Mouse (Mus musculus) T-helper 17 cell (primary cell): ENCODE measurements around the gene Wdr37.
"Not testable (repeated sequence)": the region's sequence is repeated elsewhere in the genome, so short reads cannot be mapped to it uniquely, and the experiment has no call there.

Experiments used
- in situ Hi-C, 2 experiments: fragments of 300-600 bp; cut with MboI, MseI; formaldehyde crosslinking; loops; 1 replicate in 1 of 2; 2 replicates in 1 of 2; pipeline ENCODE4 v1.15.1; 2025; ENCODE audit warnings: high pct_unique_total_duplicates in 2 of 2

The Wdr37 gene

DNA sequence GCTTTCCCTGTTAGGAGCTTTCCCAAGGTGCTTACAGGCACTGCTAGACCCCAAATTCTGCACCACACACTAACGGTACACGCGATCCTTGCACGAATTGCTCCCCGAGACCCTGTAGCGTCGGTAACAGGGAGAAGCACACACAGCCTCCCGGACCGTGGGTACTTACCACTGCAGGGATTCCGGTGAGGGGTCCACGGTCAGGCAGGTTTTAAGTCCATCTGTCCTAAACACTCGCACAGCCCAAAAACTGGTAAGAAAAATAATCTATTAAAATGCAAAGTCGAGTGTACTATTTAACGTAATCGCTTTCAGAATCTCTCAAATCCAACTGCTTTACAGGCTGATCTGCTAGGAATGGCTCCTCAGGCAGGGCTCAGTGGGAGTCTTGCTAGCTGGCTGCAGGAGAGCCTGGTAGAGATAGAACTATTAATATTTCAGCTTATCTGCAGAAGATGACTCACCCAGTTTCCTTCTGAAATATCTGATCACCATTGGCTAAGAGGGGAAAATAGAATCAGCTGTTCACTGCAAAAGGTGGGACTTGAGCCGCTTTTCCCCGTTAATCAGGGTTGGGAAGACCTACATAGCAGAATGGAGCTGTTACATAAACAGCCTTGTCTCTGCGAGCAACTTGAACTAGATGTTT, at the start of gene Wdr37:
Wdr37 (minus strand) TSS at position 596 of the 649 bp plus-strand sequence.
- in situ Hi-C loops: loop anchor here in 1 of 2 experiments (5.0 kb wide), 2 partner anchors 126 to 896 kb away; partner anchors contain the start of genes Gtpbp4 and Zmynd11

DNA sequence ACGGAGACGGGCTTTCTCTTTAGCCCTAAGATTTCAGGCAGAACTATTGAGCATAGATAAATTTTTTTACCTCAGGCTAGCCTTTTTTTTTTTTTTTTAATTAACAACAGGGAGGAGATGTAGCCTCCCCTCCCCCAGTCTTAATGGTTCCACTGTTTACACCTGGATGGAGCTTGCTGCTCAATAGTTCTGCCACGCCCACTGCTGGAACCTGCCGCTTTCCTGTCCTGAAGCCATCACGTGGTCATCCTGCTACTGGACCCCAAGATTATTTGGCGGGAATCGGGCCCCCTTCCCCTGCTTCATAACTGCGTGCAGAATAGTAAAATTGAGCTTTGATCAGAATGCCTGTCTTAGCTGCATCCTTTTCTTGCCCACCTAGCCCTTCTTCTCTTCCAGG, 42.2 kb upstream of the Wdr37 start:
- in situ Hi-C loops: not testable (repeated sequence)

DNA sequence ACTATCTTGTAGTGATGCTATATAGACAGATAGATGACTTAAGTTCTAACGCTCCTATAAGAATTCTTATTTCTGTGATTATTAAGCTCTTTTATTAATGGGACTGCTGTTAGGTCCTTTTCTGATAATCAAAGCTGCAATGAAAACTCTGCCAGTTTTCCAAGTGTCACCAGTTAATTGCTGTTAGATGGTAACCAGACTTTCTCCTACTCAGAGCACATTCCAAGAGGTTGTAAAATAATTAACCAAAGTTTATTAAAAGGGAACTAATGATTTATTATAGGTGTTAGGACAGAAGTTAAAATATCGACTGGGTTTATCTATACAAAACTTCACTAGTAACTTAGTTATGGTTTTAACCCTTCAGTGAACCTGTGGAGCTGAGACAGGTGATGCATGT, 34.3 kb upstream of the Wdr37 start:
- in situ Hi-C loops: not testable (repeated sequence)

DNA sequence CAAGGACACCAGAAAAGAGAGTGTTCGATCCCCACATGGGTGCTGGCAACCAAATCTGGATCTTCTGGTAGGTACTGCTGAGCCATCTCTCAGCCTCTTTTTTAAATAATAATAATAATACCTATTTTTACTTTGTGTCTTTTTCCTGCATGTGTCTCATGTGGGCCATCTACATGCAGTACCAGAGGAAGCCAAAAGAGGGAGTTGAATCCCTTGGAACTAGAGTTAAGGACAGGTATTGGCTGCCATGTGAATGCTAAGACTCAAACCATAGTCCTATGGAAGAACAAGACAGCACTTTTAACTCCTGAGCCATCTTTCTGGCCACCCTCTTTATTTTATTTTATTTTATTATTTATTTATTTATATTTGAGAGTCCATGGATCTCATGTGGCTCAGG, 16.9 kb upstream of the Wdr37 start:
- in situ Hi-C loops: loop anchor here in 1 of 2 experiments (5.0 kb wide), 2 partner anchors 99 to 199 kb away; no protein-coding TSS in a partner anchor

DNA sequence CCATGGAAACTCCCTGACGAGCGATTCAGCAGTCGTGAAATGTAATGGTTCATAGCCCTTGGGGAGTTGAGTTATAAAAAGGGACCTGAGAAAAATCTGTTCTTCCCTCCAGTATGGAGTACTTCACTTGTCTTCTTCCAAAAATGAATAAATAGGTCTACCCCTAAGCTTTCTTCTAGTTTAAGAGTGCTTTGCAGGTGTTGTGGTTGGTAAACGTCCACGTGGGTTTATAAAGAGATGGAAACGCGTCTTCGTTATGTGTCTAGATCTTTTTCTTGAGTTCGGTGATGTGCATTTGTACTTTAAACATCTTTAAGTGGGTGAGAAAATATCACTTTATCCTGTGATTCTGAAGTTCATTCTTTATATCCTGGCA, 14.5 kb upstream of the Wdr37 start:
- in situ Hi-C loops: loop anchor here in 1 of 2 experiments (5.0 kb wide), 2 partner anchors 101 to 201 kb away; no protein-coding TSS in a partner anchor

DNA sequence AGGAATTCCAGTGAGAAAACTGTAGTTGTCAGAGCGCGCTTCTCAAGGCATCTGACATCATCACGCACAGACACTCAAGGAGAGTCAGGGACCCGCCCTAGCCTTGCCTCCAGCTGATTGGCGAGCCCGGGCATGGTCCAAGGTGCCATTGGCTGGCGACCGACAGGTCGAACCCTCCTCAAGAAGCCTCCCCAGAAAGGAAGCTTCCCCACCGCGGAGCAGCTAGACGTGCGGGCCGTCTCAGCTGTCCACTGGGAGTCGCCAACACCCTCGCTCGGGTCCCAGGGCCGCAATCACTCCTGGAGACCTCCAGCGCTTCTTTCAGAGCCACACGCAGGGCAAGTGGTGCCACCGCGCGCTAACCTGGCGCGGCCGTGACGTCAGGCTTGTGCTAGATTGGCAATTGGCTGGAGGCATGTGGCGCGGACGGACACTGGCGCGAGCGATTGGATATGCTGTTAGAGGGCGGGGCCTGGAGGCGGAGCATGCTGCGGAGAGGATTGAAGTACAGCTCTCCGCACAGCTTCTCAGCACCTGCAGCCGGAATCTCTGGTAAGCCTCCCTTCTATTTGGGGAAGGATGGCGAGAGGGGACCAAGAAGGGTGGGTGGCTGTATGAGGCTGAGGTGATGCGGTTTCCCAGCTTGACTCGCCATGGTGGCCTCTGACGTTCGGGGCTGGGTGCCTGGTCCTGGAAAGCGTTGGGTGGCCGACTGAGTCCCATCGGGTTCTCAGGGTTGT, 13.9 kb upstream of the Wdr37 start, which contains the start of gene Idi1:
Idi1 (plus strand) TSS at position 57 of the 740 bp plus-strand sequence.
- in situ Hi-C loops: loop anchor here in 1 of 2 experiments (5.0 kb wide), 2 partner anchors 102 to 202 kb away; no protein-coding TSS in a partner anchor

DNA sequence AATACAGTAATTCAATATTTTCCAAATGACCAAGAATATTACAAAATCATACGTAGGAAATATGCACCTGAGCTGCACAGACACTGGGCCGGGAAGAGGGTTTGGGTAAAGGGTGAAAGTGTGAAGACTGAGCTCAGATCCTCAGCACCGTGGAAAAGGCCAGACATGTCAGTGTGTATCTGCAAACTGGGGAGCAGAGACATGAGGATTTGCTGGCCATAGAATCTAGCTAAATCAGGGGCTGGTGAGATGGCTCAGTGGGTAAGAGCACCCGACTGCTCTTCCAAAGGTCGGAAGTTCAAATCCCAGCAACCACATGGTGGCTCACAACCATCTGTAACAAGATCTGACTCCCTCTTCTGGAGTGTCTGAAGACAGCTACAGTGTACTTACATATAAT, 12.2 kb upstream of the Wdr37 start:
- in situ Hi-C loops: not testable (repeated sequence)

DNA sequence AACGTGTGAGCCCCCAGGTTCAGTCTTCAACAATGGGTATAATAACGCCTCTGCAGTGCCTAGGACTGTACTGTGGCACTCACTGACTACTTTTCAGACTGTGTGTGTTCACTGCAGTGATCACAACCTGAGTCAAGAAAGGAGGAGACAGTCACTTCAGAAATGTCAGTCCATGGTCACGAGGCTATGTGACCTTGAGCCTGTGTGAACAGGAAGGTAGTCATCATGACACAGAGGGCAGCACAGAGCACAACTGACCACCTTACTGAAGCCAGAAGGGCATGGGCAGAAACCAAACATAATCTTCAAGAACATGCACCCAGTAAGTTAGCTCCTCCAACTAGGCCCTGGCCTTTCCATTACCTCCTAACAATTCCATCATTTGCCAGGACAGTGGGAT, 9.9 kb upstream of the Wdr37 start:
- in situ Hi-C loops: no loop called here

DNA sequence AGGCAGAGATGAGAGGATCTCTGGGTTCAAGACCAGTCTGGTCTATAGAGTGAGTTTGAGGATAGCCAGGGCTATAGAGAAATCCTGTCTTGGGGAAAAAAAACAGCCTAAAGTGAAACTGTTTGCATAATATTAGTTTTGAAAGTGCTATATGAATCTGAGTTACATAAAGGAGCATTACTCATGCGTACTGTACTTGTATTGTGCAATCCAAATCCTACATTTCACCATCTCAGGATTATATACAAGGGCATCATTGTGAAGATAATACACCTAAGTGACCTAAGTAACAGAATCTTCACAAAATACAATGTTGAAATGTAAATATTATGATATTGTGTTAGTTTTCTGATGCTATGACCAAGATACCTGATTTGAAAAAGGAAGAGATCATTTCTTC, 2.1 kb upstream of the Wdr37 start:
- in situ Hi-C loops: loop anchor here in 1 of 2 experiments (5.0 kb wide), 2 partner anchors 124 to 894 kb away; partner anchors contain the start of genes Gtpbp4 and Zmynd11

DNA sequence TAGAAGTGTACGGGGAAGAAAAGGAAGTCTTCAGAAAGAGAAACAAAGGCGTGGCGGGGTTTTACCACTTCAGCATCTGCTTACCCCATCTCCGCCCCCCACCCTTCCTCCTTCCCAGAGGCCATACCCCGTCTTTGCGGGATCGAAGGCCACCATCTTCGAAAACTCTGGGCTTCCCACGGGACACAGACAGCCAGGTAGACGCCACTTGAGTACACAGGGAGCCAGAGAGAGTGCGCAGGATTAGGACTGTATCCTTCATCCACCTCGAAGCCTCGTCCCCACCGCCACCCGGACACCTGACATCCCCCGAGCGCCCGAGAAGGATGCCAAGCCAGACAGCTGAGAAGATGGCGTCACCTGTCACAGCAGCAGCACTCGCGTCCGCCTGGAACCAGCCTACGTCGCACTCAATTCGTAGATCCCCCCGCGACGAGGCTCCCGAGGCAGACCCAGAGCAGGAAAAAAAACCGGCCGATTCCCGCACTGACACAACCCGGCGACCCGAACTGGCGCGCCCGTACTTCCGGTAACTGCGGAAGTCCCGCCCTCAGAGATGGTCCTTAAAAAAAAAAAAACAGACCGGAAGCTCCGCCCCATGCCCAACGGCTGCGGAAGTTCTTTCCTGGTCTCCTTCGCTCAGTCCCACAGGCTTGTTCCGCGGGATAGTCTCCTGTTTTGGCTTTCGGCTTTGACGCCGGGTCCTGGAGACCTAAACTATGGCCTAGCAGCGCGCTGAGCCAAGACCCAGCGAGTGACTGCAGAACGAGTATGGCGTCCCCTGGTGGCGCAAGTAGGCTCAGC, 997 bp downstream of the Wdr37 start:
- in situ Hi-C loops: loop anchor here in 1 of 2 experiments (5.0 kb wide), 2 partner anchors 127 to 897 kb away; partner anchors contain the start of genes Gtpbp4 and Zmynd11

DNA sequence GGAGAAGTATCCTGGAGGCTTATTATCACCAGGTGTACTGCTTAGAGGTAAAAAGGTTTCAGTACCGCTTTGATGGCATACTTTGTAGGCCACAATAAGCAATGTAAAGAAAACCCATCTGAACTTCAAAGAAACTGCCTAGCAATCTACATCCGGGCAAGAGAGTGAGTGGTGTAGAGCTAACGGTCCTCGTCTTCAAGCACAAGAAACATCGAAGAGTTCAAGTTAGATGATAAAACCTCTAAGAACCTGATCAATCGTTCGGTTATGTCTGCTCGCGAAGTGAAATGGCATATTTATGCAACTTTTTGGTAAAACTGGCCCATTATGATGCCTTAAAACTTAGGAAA, 1.6 kb downstream of the Wdr37 start:
- in situ Hi-C loops: loop anchor here in 1 of 2 experiments (5.0 kb wide), 2 partner anchors 127 to 897 kb away; partner anchors contain the start of genes Gtpbp4 and Zmynd11

DNA sequence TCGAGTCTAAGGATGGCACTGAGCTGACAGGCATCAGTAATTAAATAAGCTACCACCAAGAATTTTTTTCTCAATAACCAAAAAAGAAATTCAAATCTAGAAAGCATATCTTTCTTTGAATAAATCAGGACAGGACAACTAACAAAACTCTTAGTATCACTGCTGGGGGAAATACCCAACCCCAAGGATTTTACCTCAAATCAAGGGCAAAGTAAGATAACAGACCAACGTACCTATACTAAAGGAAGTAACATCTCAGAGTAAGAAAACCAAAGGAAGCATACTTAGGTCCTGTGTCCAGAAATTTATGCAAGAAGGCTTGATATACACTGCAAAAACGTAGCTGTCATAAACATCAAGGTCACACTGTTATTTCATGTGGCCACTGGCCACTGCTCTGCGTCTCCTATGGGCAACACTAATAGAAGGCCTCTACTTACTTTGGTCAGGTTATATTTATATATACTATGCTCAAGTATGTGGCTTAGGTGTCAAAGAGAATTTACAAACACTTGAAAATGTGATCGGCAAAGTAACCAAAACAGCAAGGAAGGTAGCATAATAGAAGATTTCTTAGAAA, 2.0 kb downstream of the Wdr37 start:
- in situ Hi-C loops: loop anchor here in 1 of 2 experiments (5.0 kb wide), 2 partner anchors 128 to 898 kb away; partner anchors contain the start of genes Gtpbp4 and Zmynd11

DNA sequence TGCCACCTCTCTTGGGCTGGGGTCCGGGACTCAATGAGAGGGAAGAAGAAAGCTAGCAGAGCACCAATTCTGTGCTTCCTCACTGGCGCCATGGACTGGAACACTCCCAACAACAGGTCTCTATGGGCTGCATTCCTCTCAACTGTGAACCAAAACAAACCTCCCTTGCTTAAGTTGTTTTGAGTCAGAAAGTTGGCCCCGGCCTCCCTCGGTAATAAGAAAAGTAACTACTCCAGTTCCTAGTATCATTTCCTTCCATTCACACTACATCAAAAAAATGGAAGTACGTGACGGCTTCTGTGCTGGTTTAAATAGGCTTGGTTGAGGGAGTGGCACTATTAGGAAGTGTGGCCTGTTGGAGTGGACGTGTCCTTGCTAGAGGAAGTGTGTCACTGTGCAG, 5.1 kb downstream of the Wdr37 start:
- in situ Hi-C loops: no loop called here

DNA sequence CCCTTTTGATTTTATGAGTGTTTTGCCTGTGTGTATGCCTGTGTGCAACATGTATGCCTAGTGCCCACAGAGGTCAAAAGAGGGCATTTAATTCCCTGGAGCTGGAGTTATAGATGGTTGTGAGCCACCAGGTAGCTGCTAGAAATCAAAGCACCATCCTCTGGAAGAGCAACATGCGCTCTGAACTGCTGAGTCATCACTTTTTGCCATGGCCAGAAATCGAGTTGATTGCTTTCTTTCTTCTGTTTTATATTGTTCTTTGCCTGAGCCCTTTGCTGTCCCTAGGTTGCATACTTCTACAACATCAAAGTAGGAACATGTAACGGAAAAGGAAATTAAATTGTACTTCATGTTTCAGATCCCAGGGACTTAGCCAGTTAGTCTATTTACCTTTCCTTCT, 6.7 kb downstream of the Wdr37 start:
- in situ Hi-C loops: no loop called here

DNA sequence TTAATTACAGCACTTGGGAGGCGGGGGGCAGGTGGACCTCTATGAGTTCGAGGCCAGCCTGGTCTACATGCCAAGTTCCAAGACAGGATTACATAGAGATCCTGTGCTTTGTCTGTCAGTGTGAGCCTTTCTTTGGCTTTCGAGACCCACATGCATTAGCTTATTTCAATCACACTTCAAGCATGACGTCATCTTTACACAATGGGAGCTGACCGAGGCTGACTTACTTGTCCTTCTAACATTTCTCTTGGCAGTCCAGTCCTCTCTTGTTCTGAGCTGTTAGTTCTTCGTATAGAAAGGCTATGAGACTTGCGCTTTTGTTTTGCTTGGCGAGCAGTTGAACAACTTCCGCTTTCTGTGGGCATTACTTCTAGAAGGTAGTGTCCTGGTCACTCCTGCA, 10.8 kb downstream of the Wdr37 start:
- in situ Hi-C loops: no loop called here

DNA sequence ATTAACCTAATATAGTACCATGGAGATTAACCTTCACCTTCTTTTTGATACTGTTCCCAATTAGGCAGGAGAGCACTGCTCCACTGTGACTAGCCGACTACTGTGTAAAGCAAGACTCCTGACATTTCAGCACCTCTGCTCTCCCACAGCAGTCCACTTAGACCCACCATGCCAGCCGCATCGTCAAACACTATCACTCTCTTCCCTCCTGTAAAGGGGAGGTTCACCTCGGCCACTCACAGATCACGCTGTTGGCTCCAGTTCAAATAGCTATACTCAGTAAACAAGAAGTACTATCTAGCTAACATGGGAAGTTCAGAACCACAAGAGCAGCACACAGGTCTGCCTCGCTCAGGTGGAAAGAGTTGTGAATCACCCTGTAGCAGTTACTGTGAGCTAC, 13.3 kb downstream of the Wdr37 start:
- in situ Hi-C loops: no loop called here

DNA sequence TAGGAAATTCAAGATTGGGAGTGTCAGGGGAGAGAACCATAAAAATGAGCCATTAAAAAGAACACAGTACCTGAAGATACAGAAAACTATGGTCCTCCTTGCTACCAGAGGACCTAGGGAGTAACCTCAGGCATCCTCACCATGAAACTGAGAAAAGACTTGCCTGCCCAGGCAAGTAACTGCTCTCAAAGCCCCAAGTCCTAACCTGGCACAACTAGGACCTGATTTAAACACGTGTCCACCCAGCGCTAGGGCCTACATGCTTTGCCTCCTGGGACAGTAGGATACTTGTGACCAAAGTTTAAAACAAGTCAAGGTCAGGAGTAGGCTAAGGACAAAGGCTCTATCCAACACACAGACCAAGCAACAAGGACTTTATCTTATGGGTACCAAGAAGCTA, 16.9 kb downstream of the Wdr37 start:
- in situ Hi-C loops: no loop called here

DNA sequence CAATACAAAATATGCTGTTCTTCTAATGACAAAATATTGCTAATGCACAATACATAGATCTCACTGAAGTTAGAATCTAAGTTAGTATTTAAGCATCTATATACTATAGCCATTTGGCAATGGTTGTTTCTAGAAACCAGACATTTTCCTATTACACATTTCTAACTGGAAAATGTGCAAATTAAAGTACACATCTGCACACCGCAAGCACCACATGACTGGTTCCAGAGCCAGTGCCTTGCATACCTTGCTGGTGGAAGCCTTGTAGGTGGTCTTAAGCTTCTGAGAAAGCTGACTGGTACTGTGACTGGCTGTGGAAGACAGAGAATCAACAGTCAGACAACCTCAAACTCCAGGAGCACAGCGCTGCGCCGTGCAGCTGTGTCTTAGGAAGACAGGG, 18.3 kb downstream of the Wdr37 start:
- in situ Hi-C loops: no loop called here

DNA sequence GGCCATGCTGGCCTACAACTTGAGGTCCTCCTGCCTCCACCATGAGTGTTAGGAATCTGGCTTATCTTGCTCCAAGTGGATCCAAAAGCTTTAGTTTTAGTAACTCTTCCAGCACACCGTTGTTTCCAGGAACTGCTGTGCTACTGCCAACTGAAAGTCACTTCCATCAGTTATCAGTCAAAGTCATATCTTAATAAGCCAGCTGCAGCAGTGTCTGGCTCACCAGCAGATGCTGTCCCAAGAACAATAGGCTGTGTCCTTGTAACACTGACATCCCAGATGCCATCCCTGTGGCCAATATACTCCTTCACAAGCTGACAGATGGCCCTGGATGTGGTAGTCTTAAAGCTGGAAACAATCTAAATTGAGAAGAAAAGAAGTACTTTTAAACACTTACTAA, 22.4 kb downstream of the Wdr37 start:
- in situ Hi-C loops: no loop called here

DNA sequence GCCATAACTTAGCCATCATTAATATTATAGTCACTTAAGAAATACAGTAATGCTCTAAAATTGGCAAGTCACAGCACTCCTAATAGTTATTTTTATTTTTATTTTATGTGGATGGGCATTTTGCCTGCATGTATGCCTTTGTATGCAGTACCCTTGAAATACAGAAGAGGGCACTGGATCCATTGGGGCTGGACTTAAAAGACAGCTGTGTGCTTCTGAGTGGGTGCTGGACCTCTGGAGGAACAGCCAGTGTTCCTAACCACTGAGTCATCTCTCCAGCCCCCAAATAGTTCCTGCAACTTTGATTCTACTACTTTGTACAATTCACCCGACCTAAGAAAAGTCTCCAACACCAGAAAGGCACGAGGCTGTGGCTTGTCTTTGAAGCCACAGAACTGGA, 24.0 kb downstream of the Wdr37 start:
- in situ Hi-C loops: no loop called here

DNA sequence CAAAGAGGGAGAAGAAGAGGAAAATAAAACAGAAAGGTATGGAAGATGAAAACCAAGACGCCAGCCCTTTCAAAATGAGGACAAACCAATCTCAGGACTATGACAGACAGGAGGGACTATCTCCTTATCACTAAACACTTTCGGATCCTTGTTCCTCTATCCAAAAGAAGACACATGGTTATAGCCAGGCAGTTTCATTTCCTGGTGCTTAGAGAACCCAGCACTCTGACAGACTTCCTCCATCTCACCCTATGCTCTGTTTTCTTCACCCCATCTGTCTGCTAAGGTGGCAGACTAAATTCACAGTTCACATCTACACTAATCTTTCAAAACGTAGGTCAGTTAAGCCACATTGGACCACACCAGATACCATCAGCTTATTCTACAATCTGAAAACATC, 29.4 kb downstream of the Wdr37 start:
- in situ Hi-C loops: loop anchor here (5.0 kb wide), 2 partner anchors 45 to 140 kb away; no protein-coding TSS in a partner anchor
